Mouse (Mus musculus): ENCODE measurements around the gene Tas2r121. TPM values are rescaled to one million over a fixed set of nuclear protein-coding genes. Genes with fewer than 3 reads are reported as not detected.
"Not testable (repeated sequence)": the region's sequence is repeated elsewhere in the genome, so short reads cannot be mapped to it uniquely, and the experiment has no call there.

Gene Tas2r121
- total RNA-seq (2021) = not detected

GRCm38 (mm10) chr6:132700907-132701306 lies at the start of gene Tas2r121:
Gene Tas2r121 (minus strand): TSS chr6:132701007.
- no peak for DNase-seq (ENCODE audit: extremely low spot score in 1 of 2, low spot score in 1 of 2)

GRCm38 (mm10) chr6:132750206-132750605 lies 49.4 kb upstream of the Tas2r121 start:
- no peak for DNase-seq (ENCODE audit: extremely low spot score in 1 of 2, low spot score in 1 of 2)

- DNase-seq (ENCODE audit: extremely low spot score in 1 of 2, low spot score in 1 of 2) = no peak
Measured at GRCm38 (mm10) chr6:132737935-132738334, 37.1 kb upstream of the Tas2r121 start, which contains the start of gene Tas2r115. Gene Tas2r115 (minus strand): TSS chr6:132738035.

GRCm38 (mm10) chr6:132711828-132712227 lies 11.0 kb upstream of the Tas2r121 start, which contains the start of gene Tas2r122:
Gene Tas2r122 (minus strand): TSS chr6:132711928.
- DNase-seq (ENCODE audit: extremely low spot score in 1 of 2, low spot score in 1 of 2) = no peak

- not testable (repeated sequence) for DNase-seq (ENCODE audit: extremely low spot score in 1 of 2, low spot score in 1 of 2)
Measured at GRCm38 (mm10) chr6:132691596-132691995, 9.2 kb downstream of the Tas2r121 start.

- DNase-seq (ENCODE audit: extremely low spot score in 1 of 2, low spot score in 1 of 2) = no peak
Measured at GRCm38 (mm10) chr6:132656653-132657052, 44.2 kb downstream of the Tas2r121 start, which contains the start of gene Tas2r120. Gene Tas2r120 (plus strand): TSS chr6:132656953.

GRCm38 (mm10) chr6:132651426-132651825 lies 49.4 kb downstream of the Tas2r121 start, which contains the start of gene A630073D07Rik:
Gene A630073D07Rik (minus strand): TSS chr6:132651526.
- DNase-seq (ENCODE audit: extremely low spot score in 1 of 2, low spot score in 1 of 2) = no peak

Other genes starting within 250 kb of the Tas2r121 start
- not detected for gene Prh1, start 131.2 kb downstream of the Tas2r121 start, total RNA-seq (2021)
- not detected for gene Prp2, start 105.1 kb downstream of the Tas2r121 start, total RNA-seq (2021)
- gene A630073D07Rik, start 49.5 kb downstream of the Tas2r121 start, total RNA-seq (2021) = not detected
- gene Tas2r120, start 44.1 kb downstream of the Tas2r121 start, total RNA-seq (2021) = not detected
- gene Tas2r122, start 10.9 kb upstream of the Tas2r121 start, total RNA-seq (2021) = not detected
- not detected for gene Tas2r115, start 37.0 kb upstream of the Tas2r121 start, total RNA-seq (2021)
- not detected for gene Tas2r124, start 53.7 kb upstream of the Tas2r121 start, total RNA-seq (2021)
- not detected for gene Tas2r102, start 61.1 kb upstream of the Tas2r121 start, total RNA-seq (2021)
- not detected for gene Tas2r136, start 77.2 kb upstream of the Tas2r121 start, total RNA-seq (2021)
- not detected for gene Tas2r117, start 101.8 kb upstream of the Tas2r121 start, total RNA-seq (2021)
- not detected for gene Tas2r123, start 146.1 kb upstream of the Tas2r121 start, total RNA-seq (2021)
- not detected for gene Tas2r116, start 154.4 kb upstream of the Tas2r121 start, total RNA-seq (2021)
- not detected for gene Tas2r110, start 167.0 kb upstream of the Tas2r121 start, total RNA-seq (2021)
- gene Tas2r113, start 192.0 kb upstream of the Tas2r121 start, total RNA-seq (2021) = not detected
- not detected for gene Tas2r125, start 208.6 kb upstream of the Tas2r121 start, total RNA-seq (2021)